Mouse (Mus musculus): ENCODE data around the gene Cd59b. TPM values are rescaled to one million over a fixed set of nuclear protein-coding genes. Genes with fewer than 3 reads are reported as not detected.

Cd59b gene
- polyA plus RNA-seq, 1 experiment from 2014 or later, result 6.8 TPM

GRCm38 (mm10) chr2:104121681-104122504 lies 52.2 kb downstream of the Cd59b start:
- Histone ChIP-seq H3K27ac (peak overlapping the region; percentile 84), H3K4me1 (peaks cover 12% of the 10 kb centered on the region), H3K4me2 (peak overlapping the region; percentile 98), H3K27me3 (replicated peaks) (no peaks in the 10 kb centered on the region), H3K4me3 (replicated peaks) (peak overlapping the region; percentile 74), H3K9me3 (no peaks in the 10 kb centered on the region), H3K9ac (no peak overlapping the region), H3K36me3 (no peaks in the 10 kb centered on the region)
- no peak for ATAC-seq (ENCODE audit: insufficient read depth, low FRiP score, low read depth)
- 64% methylated on average over 8 of the region's 8 CpGs for WGBS

GRCm38 (mm10) chr2:104122505-104123378 lies 53.1 kb downstream of the Cd59b start, which contains the start of gene A930018P22Rik:
Gene A930018P22Rik, plus strand, starts transcription at chr2:104122769.
- Histone ChIP-seq H3K27ac (peak within 1 kb of the TSS; percentile 84), H3K9me3 (no peaks in the 10 kb centered on the region), H3K9ac (peak within 1 kb of the TSS; percentile 61), H3K36me3 (no peaks in the 10 kb centered on the region), H3K27me3 (replicated peaks) (no peaks in the 10 kb centered on the region), H3K4me3 (replicated peaks) (peak within 1 kb of the TSS; percentile 74), H3K4me1 (peaks cover 12% of the 10 kb centered on the region), H3K4me2 (peak within 1 kb of the TSS; percentile 98)
- WGBS, result under 1% methylated on average over 74 of the region's 74 CpGs
- peak; percentile 94 for ATAC-seq (ENCODE audit: insufficient read depth, low FRiP score, low read depth)

GRCm38 (mm10) chr2:104123540-104123939 lies 53.9 kb downstream of the Cd59b start:
- Histone ChIP-seq H3K4me2 (peak overlapping the region; percentile 98), H3K4me3 (replicated peaks) (peak overlapping the region; percentile 74), H3K4me1 (peaks cover 12% of the 10 kb centered on the region), H3K27me3 (replicated peaks) (no peaks in the 10 kb centered on the region), H3K36me3 (no peaks in the 10 kb centered on the region), H3K27ac (no peak overlapping the region), H3K9me3 (no peaks in the 10 kb centered on the region), H3K9ac (no peak overlapping the region)
- 50% methylated on average over 3 of the region's 3 CpGs for WGBS
- ATAC-seq (ENCODE audit: insufficient read depth, low FRiP score, low read depth), result 0 out of 2 replicates have a peak, but pooled peaks have one; percentile 5

- Histone ChIP-seq H3K36me3 (no peaks in the 10 kb centered on the region), H3K9ac (no peak overlapping the region), H3K4me1 (peaks cover 12% of the 10 kb centered on the region), H3K9me3 (no peaks in the 10 kb centered on the region), H3K27ac (no peak overlapping the region), H3K4me3 (replicated peaks) (no peak overlapping the region), H3K4me2 (no peak overlapping the region), H3K27me3 (replicated peaks) (no peaks in the 10 kb centered on the region)
- 72% methylated on average over 5 of the region's 5 CpGs for WGBS
- no peak for ATAC-seq (ENCODE audit: insufficient read depth, low FRiP score, low read depth)
Observed at GRCm38 (mm10) chr2:104124071-104124470, 54.4 kb downstream of the Cd59b start.

- H3K27ac ChIP-seq, result no peak overlapping the region
- 70% methylated on average over 13 of the region's 13 CpGs for WGBS
Observed at GRCm38 (mm10) chr2:104128803-104129531, 59.3 kb downstream of the Cd59b start.

GRCm38 (mm10) chr2:104130165-104130564 lies 60.5 kb downstream of the Cd59b start:
- 0 out of 2 replicates have a peak overlapping the region, but pooled peaks have one; percentile 9 for H3K27ac ChIP-seq
- ATAC-seq (ENCODE audit: insufficient read depth, low FRiP score, low read depth), result peak; percentile 90
- H3K36me3 ChIP-seq, result no peaks in the 10 kb centered on the region
- H3K4me3 ChIP-seq (replicated peaks), result no peak overlapping the region
- no peaks in the 10 kb centered on the region for H3K4me1 ChIP-seq
- 57% methylated on average over 6 of the region's 6 CpGs for WGBS
- no peaks in the 10 kb centered on the region for H3K9me3 ChIP-seq
- no peaks in the 10 kb centered on the region for H3K27me3 ChIP-seq (replicated peaks)
- no peak overlapping the region for H3K4me2 ChIP-seq
- no peak overlapping the region for H3K9ac ChIP-seq

More at GRCm38 (mm10) chr2:104128803-104129531, 59.3 kb downstream of the Cd59b start:
- Histone ChIP-seq H3K36me3 (no peaks in the 10 kb centered on the region), H3K9ac (no peak overlapping the region), H3K4me2 (no peak overlapping the region; the same call in 1 of the 2 replicates), H3K4me3 (replicated peaks) (no peak overlapping the region), H3K4me1 (no peaks in the 10 kb centered on the region), H3K9me3 (no peaks in the 10 kb centered on the region), H3K27me3 (replicated peaks) (no peaks in the 10 kb centered on the region)
- peak; percentile 41; the same call in 1 of the 2 replicates for ATAC-seq (ENCODE audit: insufficient read depth, low FRiP score, low read depth)

- Histone ChIP-seq H3K9ac (no peak overlapping the region), H3K27ac (no peak overlapping the region), H3K9me3 (no peaks in the 10 kb centered on the region), H3K4me2 (no peak overlapping the region), H3K36me3 (no peaks in the 10 kb centered on the region), H3K27me3 (replicated peaks) (no peaks in the 10 kb centered on the region), H3K4me3 (replicated peaks) (no peak overlapping the region), H3K4me1 (no peaks in the 10 kb centered on the region)
- ATAC-seq (ENCODE audit: insufficient read depth, low FRiP score, low read depth), result no peak
- WGBS, result 66% methylated on average over 3 of the region's 3 CpGs
Observed at GRCm38 (mm10) chr2:104130969-104131368, 61.3 kb downstream of the Cd59b start.

GRCm38 (mm10) chr2:104132266-104132859 lies 62.7 kb downstream of the Cd59b start:
- H3K36me3 ChIP-seq, result no peaks in the 10 kb centered on the region
- H3K4me1 ChIP-seq, result no peaks in the 10 kb centered on the region
- 64% methylated on average over 7 of the region's 7 CpGs for WGBS
- H3K4me3 ChIP-seq (replicated peaks), result no peak overlapping the region
- H3K27me3 ChIP-seq (replicated peaks), result no peaks in the 10 kb centered on the region
- no peak for ATAC-seq (ENCODE audit: insufficient read depth, low FRiP score, low read depth)
- no peak overlapping the region for H3K9ac ChIP-seq
- H3K27ac ChIP-seq, result no peak overlapping the region
- H3K9me3 ChIP-seq, result no peaks in the 10 kb centered on the region
- H3K4me2 ChIP-seq, result no peak overlapping the region

- H3K9ac ChIP-seq, result no peak overlapping the region
- H3K9me3 ChIP-seq, result no peaks in the 10 kb centered on the region
- ATAC-seq (ENCODE audit: insufficient read depth, low FRiP score, low read depth), result no peak
- WGBS, result 25% methylated on average over 11 of the region's 12 CpGs
- H3K27me3 ChIP-seq (replicated peaks), result no peaks in the 10 kb centered on the region
- H3K27ac ChIP-seq, result no peak overlapping the region
- H3K36me3 ChIP-seq, result no peaks in the 10 kb centered on the region
- H3K4me2 ChIP-seq, result no peak overlapping the region
- H3K4me1 ChIP-seq, result no peaks in the 10 kb centered on the region
- no peak overlapping the region for H3K4me3 ChIP-seq (replicated peaks)
Observed at GRCm38 (mm10) chr2:104133042-104133810, 63.6 kb downstream of the Cd59b start.

- ATAC-seq (ENCODE audit: insufficient read depth, low FRiP score, low read depth), result no peak
- WGBS, result 39% methylated on average over 8 of the region's 8 CpGs
Observed at GRCm38 (mm10) chr2:104134150-104135056, 64.8 kb downstream of the Cd59b start.

More at GRCm38 (mm10) chr2:104134150-104135056, 64.8 kb downstream of the Cd59b start:
- no peak overlapping the region for H3K4me3 ChIP-seq (replicated peaks)
- H3K4me2 ChIP-seq, result no peak overlapping the region
- H3K9ac ChIP-seq, result no peak overlapping the region
- H3K36me3 ChIP-seq, result no peaks in the 10 kb centered on the region
- no peaks in the 10 kb centered on the region for H3K4me1 ChIP-seq
- no peak overlapping the region for H3K27ac ChIP-seq
- H3K9me3 ChIP-seq, result no peaks in the 10 kb centered on the region
- no peaks in the 10 kb centered on the region for H3K27me3 ChIP-seq (replicated peaks)

All from stomach, embryonic 15.5 days (tissue).